In genomic region chr5:24636987-24637386, GRCm38 (mm10) we compare ENCODE assay signal across 16 mouse cellular contexts. TPM values are rescaled to one million over a fixed set of nuclear protein-coding genes. Genes with fewer than 3 reads are reported as not detected.
DNase-seq lines count a peak whose midpoint lies in the region; ATAC-seq and TF ChIP-seq lines count a peak whose summit lies in the region.
"Had no signal": no experiment of that assay in that cellular context is flagged by ENCODE, and none has a peak within 500 bp of the region (broad histone marks: within the 10 kb centered on the region; RNA-seq: fewer than 3 reads in every experiment).

No protein-coding gene starts in this region.

- H3K27ac ChIP-seq in heart, adult 2 months: no peak overlapping the region
- H3K27ac ChIP-seq in lung, postnatal 0 days (ENCODE audit: low read length): no peak overlapping the region
- H3K27ac ChIP-seq: forebrain, embryonic 13.5 days; hindbrain, embryonic 13.5 days; limb, embryonic 12.5 days; liver, embryonic 14.5 days; midbrain, embryonic 12.5 days had no signal

- TF ChIP-seq POLR2A in heart, adult 2 months (IDR thresholded peaks at IDR 0.05; ENCODE audit: insufficient read depth, low read depth, low read length): no peak
- TF ChIP-seq POLR2A in lung, adult 2 months (IDR thresholded peaks at IDR 0.05; ENCODE audit: borderline replicate concordance, extremely low read depth, low read depth, low read length): no peak

- ATAC-seq in lung, postnatal 0 days: no peak
- ATAC-seq: forebrain, embryonic 13.5 days; Patski had no signal

- no peaks in the 10 kb centered on the region for H3K36me3 ChIP-seq in heart, adult 2 months (ENCODE audit: control insufficient read depth, insufficient read depth, low read length)
- H3K36me3 ChIP-seq in lung, postnatal 0 days (ENCODE audit: insufficient read depth, low read length): no peaks in the 10 kb centered on the region
- H3K36me3 ChIP-seq: hindbrain, embryonic 13.5 days; limb, embryonic 12.5 days; midbrain, embryonic 12.5 days had no signal

- no peak overlapping the region for H3K4me2 ChIP-seq in lung, postnatal 0 days (replicated peaks; ENCODE audit: low read depth, low read length)
- H3K4me2 ChIP-seq: forebrain, embryonic 13.5 days; hindbrain, embryonic 13.5 days; limb, embryonic 12.5 days; midbrain, embryonic 12.5 days had no signal

- no peaks in the 10 kb centered on the region for H3K27me3 ChIP-seq in heart, adult 2 months (ENCODE audit: control insufficient read depth, insufficient read depth, low read length)
- H3K27me3 ChIP-seq in lung, postnatal 0 days (replicated peaks; ENCODE audit: insufficient read depth, low read length): no peaks in the 10 kb centered on the region
- H3K27me3 ChIP-seq: forebrain, embryonic 13.5 days; hindbrain, embryonic 13.5 days; limb, embryonic 12.5 days; midbrain, embryonic 12.5 days; Patski had no signal

- H3K9me3 ChIP-seq in lung, postnatal 0 days (ENCODE audit: low read length): no peaks in the 10 kb centered on the region
- H3K9me3 ChIP-seq: forebrain, embryonic 13.5 days; hindbrain, embryonic 13.5 days; limb, embryonic 12.5 days; midbrain, embryonic 12.5 days had no signal

- TF ChIP-seq CTCF in heart, adult 2 months (IDR thresholded peaks at IDR 0.05): peak; percentile 7; the same call in 1 of the 2 replicates
- peak; percentile 21 for TF ChIP-seq CTCF in lung, postnatal 0 days (IDR thresholded peaks at IDR 0.05)
- TF ChIP-seq CTCF in lung, adult 2 months (IDR thresholded peaks at IDR 0.05; ENCODE audit: insufficient read depth, low read length): no peak

- no peaks in the 10 kb centered on the region for H3K4me1 ChIP-seq in heart, adult 2 months (ENCODE audit: control insufficient read depth, insufficient read depth, low read length)
- H3K4me1 ChIP-seq in lung, postnatal 0 days (ENCODE audit: insufficient read depth, low read depth, low read length): no peaks in the 10 kb centered on the region
- H3K4me1 ChIP-seq in lung, adult 2 months (ENCODE audit: control insufficient read depth, insufficient read depth, low read length): no peaks in the 10 kb centered on the region
- H3K4me1 ChIP-seq: limb, embryonic 12.5 days had no signal

- H3K9ac ChIP-seq in heart, adult 2 months (ENCODE audit: low read depth, low read length): no peak overlapping the region
- H3K9ac ChIP-seq in lung, postnatal 0 days (replicated peaks; ENCODE audit: low read depth): no peak overlapping the region
- H3K9ac ChIP-seq: forebrain, embryonic 13.5 days; hindbrain, embryonic 13.5 days; limb, embryonic 12.5 days; liver, embryonic 14.5 days; midbrain, embryonic 12.5 days had no signal

- intact Hi-C loops in heart, adult 2 months (cut with DNase I): no loop called here

- TF ChIP-seq EP300 in heart, adult 2 months (IDR thresholded peaks at IDR 0.05; ENCODE audit: insufficient read depth, low read depth, low read length): no peak
- no peak for TF ChIP-seq EP300 in lung, postnatal 0 days (IDR thresholded peaks at IDR 0.05)

- WGBS in heart, adult 2 months: 69% methylated on average over 4 of the region's 4 CpGs
- WGBS in lung, postnatal 0 days: 66% methylated on average over 4 of the region's 4 CpGs
- WGBS in lung, adult 2 months: 80% methylated on average over 4 of the region's 4 CpGs

- DNase-seq in heart, adult 2 months: no peak
- no peak for DNase-seq in heart, adult 18-20 months
- DNase-seq in lung, postnatal 0 days (ENCODE audit: low spot score): no peak
- DNase-seq in lung, adult 2 months: no peak
- peak; percentile 45 for DNase-seq in NIH3T3 (ENCODE audit: low read depth)
- peak; percentile 32 to 38 for DNase-seq in cerebellum, postnatal 36 days
- no peak for DNase-seq in urinary bladder, postnatal 14 days (ENCODE audit: low spot score)
- DNase-seq: kidney, adult 18-20 months; right cerebral cortex, postnatal 25 days; thymus, adult 2 months had no signal

- H3K4me3 ChIP-seq in heart, adult 2 months: no peak overlapping the region
- H3K4me3 ChIP-seq in lung, postnatal 0 days (ENCODE audit: low read depth, low read length): no peak overlapping the region
- no peak overlapping the region for H3K4me3 ChIP-seq in lung, adult 2 months (replicated peaks; ENCODE audit: extremely low read depth, low read depth, low read length)
- H3K4me3 ChIP-seq: forebrain, embryonic 13.5 days; hindbrain, embryonic 13.5 days; limb, embryonic 12.5 days; midbrain, embryonic 12.5 days had no signal

- no peaks in the 10 kb centered on the region for H3K79me2 ChIP-seq in heart, adult 2 months (replicated peaks; ENCODE audit: control insufficient read depth, insufficient read depth, low read length)

RNA-seq across cellular contexts. Expression of gene Smarcd3, which starts 12.8 kb away (rescaled TPM):
- total RNA-seq in heart, adult 2 months (2021): 10 to 100 TPM; 58.7 to 61.8 TPM
- polyA plus RNA-seq in heart, adult 2 months (2012; rRNA removed): 60.2 and 61.0 TPM in 2 replicates
- total RNA-seq in heart, adult 18-20 months (2021): 10 to 100 TPM; 56.5 to 59.8 TPM
- polyA plus RNA-seq in lung, postnatal 0 days (2015; fragmentation: Nextera tagmentation; extraction: Ambion mirVana): 8.0 and 12.1 TPM in 2 replicates
- 21.3 and 22.2 TPM in 2 replicates for polyA plus RNA-seq in lung, adult 2 months (2012; rRNA removed)

RNA-seq across cellular contexts. Expression of gene Nub1, which starts 48.3 kb away (rescaled TPM):
- total RNA-seq in heart, adult 2 months (2021): 10 to 100 TPM; 32.2 to 39.9 TPM
- polyA plus RNA-seq in heart, adult 2 months (2012; rRNA removed): 26.3 and 32.8 TPM in 2 replicates
- 10 to 100 TPM; 35.4 to 41.2 TPM for total RNA-seq in heart, adult 18-20 months (2021)
- 33.0 and 34.5 TPM in 2 replicates for polyA plus RNA-seq in lung, postnatal 0 days (2015; fragmentation: Nextera tagmentation; extraction: Ambion mirVana)
- 49.0 and 59.9 TPM in 2 replicates for polyA plus RNA-seq in lung, adult 2 months (2012; rRNA removed)

RNA-seq across cellular contexts. Expression of gene Chpf2, which starts 50.4 kb away (rescaled TPM):
- 1 to 10 TPM; 7.5 to 9.0 TPM for total RNA-seq in heart, adult 2 months (2021)
- 9.9 and 12.3 TPM in 2 replicates for polyA plus RNA-seq in heart, adult 2 months (2012; rRNA removed)
- total RNA-seq in heart, adult 18-20 months (2021): 1 to 10 TPM; 5.8 to 6.9 TPM
- 18.3 and 22.5 TPM in 2 replicates for polyA plus RNA-seq in lung, postnatal 0 days (2015; fragmentation: Nextera tagmentation; extraction: Ambion mirVana)
- 39.3 and 47.2 TPM in 2 replicates for polyA plus RNA-seq in lung, adult 2 months (2012; rRNA removed)

RNA-seq across cellular contexts. Expression of gene Abcf2, which starts 59.7 kb away (rescaled TPM):
- 10 to 100 TPM; 52.5 to 55.8 TPM for total RNA-seq in heart, adult 2 months (2021)
- polyA plus RNA-seq in heart, adult 2 months (2012; rRNA removed): 43.3 and 57.2 TPM in 2 replicates
- 10 to 100 TPM; 53.5 to 54.9 TPM for total RNA-seq in heart, adult 18-20 months (2021)
- polyA plus RNA-seq in lung, postnatal 0 days (2015; fragmentation: Nextera tagmentation; extraction: Ambion mirVana): 47.7 TPM in 2 replicates
- 43.6 and 48.7 TPM in 2 replicates for polyA plus RNA-seq in lung, adult 2 months (2012; rRNA removed)

Comparison
In these comparisons a context has a peak if more than half of its experiments do, and no peak if none do; other contexts are left out.
1. DNase-seq: peak in NIH3T3 (single experiment) and cerebellum, postnatal 36 days (2 of 2); none in heart, adult 2 months (0 of 2), heart, adult 18-20 months (0 of 2), lung, postnatal 0 days (single experiment), lung, adult 2 months (single experiment) and urinary bladder, postnatal 14 days (single experiment).